Mouse (Mus musculus) stomach, postnatal 0 days (tissue): ENCODE data around the gene Opn1sw. TPM values are rescaled to one million over a fixed set of nuclear protein-coding genes. Genes with fewer than 3 reads are reported as not detected.
A peak's percentile ranks its signal among the peaks of the same experiment; 100 is the strongest.

ENCODE experiments used
- ATAC-seq: fragments of 200-750 bp; cut with Nextera tagmentation; 2 replicates; pipeline ENCODE4 v1.8.0; 2017; ENCODE audit not compliant: low FRiP score, low TSS enrichment
- DNase-seq: peaks from one replicate; pipeline ENCODE4 v3.0.0-alpha.2; 2016; ENCODE audit warnings: low spot score
- H3K27ac ChIP-seq: fragments of 300-500 bp; sonication (generic); replicated peaks from 2 replicates; pipeline ENCODE4 v1.5.1; 2014; ENCODE audit warnings: mild to moderate bottlenecking, control low read depth
- H3K27me3 ChIP-seq: fragments of 300-500 bp; sonication (generic); 2 replicates; pipeline ENCODE4 v1.6.1; 2014; ENCODE audit warnings: low read length; ENCODE audit not compliant: control insufficient read depth, insufficient read depth
- H3K36me3 ChIP-seq: fragments of 300-500 bp; sonication (generic); 2 replicates; pipeline ENCODE4 v1.6.1; 2014; ENCODE audit warnings: low read length, mixed read lengths; ENCODE audit not compliant: control insufficient read depth, insufficient read depth
- H3K4me1 ChIP-seq: fragments of 300-500 bp; sonication (generic); replicated peaks from 2 replicates; pipeline ENCODE4 v1.6.1; 2014; ENCODE audit warnings: antibody characterized with exemption; ENCODE audit not compliant: control insufficient read depth, insufficient read depth
- H3K4me2 ChIP-seq: fragments of 300-500 bp; sonication (generic); replicated peaks from 2 replicates; pipeline ENCODE4 v1.6.1; 2014; ENCODE audit warnings: low read depth, mild to moderate bottlenecking, control low read depth, moderate library complexity
- H3K4me3 ChIP-seq: fragments of 300-500 bp; sonication (generic); 2 replicates; pipeline ENCODE4 v1.5.1; 2014; ENCODE audit warnings: low read depth, low read length, control low read depth
- H3K9ac ChIP-seq: fragments of 300-500 bp; sonication (generic); 2 replicates; pipeline ENCODE4 v1.6.1; 2014; ENCODE audit warnings: mild to moderate bottlenecking, low read length, control low read depth, mixed read lengths
- H3K9me3 ChIP-seq: fragments of 300-500 bp; sonication (generic); 2 replicates; pipeline ENCODE4 v1.6.1; 2016; ENCODE audit warnings: low read length; ENCODE audit not compliant: control insufficient read depth
- CTCF ChIP-seq: IDR thresholded peaks from 2 replicates; pipeline ENCODE4 v1.5.1; 2016; ENCODE audit warnings: antibody characterized with exemption, low read depth, mild to moderate bottlenecking, moderate library complexity
- EP300 ChIP-seq: optimal IDR thresholded peaks from 2 replicates; pipeline ENCODE3; 2016; ENCODE audit warnings: antibody characterized with exemption
- WGBS: fragments of 180-500 bp; shearing (Covaris S2); extraction: QIAGEN DNeasy Blood & Tissue Kit; methylation state at CpG from one replicate; pipeline ENCODE4 v1.1.7; 2014; 5-methylcytosine and 5-hydroxymethylcytosine counted together
- polyA plus RNA-seq: library from polyadenylated mRNA; unstranded; fragments of >200 nt; fragmentation: Nextera tagmentation; extraction: Ambion mirVana; gene quantifications from 2 replicates; pipeline ENCODE4 v1.2.1, GENCODE M21; 2015

The Opn1sw gene
- polyA plus RNA-seq, 1 experiment from 2014 or later = 1.9 TPM

DNA sequence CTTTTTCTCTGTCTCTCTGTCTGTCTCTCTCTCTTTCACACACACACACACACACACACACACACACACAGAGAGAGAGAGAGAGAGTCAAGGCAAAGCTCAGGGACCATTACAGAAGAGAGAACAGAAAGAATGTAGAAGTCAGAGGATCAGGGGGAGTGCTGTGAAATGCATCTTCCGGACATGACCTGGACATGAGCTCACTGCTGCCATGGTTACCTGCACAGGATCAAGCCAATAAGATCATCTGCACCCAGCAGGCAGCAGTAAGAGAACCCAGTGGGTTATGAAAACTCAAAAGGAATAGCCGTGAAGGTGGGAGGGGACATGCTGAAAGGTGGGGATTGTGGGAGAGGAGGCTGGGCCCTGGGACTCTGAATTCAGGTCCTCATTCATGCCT is 5.8 kb downstream of the Opn1sw start:
- H3K9me3 ChIP-seq = no peaks in the 10 kb centered on the region
- H3K36me3 ChIP-seq = peaks cover 2% of the 10 kb centered on the region; the same call in 1 of the 2 replicates
- no peak overlapping the region for H3K4me2 ChIP-seq
- no peaks in the 10 kb centered on the region for H3K27me3 ChIP-seq
- no peak overlapping the region for H3K4me3 ChIP-seq
- ATAC-seq = no peak
- TF ChIP-seq CTCF = no peak
- no peak for TF ChIP-seq EP300
- no peak overlapping the region for H3K27ac ChIP-seq
- WGBS = 61% methylated on average over 2 of the region's 2 CpGs
- no peak for DNase-seq
- H3K9ac ChIP-seq = no peak overlapping the region
- H3K4me1 ChIP-seq = no peaks in the 10 kb centered on the region

DNA sequence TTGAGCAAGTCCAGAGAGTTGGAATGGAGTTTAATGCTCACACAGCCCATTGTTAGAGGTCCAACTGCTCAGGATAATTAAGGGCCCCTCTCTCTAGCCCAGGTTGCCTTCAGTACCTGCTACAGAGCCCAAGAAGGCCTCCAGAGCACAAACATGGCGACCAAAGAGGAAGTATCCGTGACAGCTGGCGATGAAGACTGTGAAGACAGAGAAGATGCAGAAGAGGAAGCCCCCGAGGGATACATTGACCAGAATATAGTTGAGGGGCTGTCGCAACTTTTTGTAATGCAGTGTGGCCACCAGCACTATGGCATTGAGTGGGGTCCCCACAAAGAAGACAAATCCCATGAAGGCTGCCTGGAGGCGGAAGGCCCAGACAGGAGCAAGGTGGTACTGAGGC is 8.3 kb downstream of the Opn1sw start:
- ATAC-seq (no peak), DNase-seq (no peak)
- Histone ChIP-seq H3K27me3 (no peaks in the 10 kb centered on the region), H3K27ac (no peak overlapping the region), H3K4me2 (no peak overlapping the region), H3K9ac (no peak overlapping the region), H3K4me3 (no peak overlapping the region), H3K36me3 (peaks cover 16% of the 10 kb centered on the region), H3K4me1 (no peaks in the 10 kb centered on the region), H3K9me3 (no peaks in the 10 kb centered on the region)
- 93% methylated on average over 6 of the region's 6 CpGs for WGBS
- TF ChIP-seq CTCF = no peak
- no peak for TF ChIP-seq EP300

DNA sequence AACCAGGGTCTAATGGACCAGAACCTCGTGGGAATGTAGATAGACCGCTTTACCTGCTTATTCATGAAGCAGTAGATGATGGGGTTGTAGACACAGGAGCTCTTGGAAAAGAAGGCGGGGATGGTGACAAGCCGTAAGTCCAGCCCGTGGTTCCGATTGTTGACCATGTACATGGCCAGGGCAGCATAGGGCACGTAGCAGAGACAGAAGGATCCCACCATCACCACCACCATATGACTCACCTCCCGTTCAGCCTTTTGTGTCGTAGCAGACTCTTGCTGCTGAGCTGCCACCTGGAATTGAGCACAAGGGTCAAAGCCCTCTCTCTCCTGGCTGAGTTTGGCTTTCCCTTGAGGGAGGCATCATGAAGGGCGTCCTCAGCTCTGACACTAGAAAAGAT is 9.6 kb downstream of the Opn1sw start:
- TF ChIP-seq EP300 = no peak
- no peak for TF ChIP-seq CTCF
- ATAC-seq (no peak), DNase-seq (no peak)
- Histone ChIP-seq H3K4me3 (no peak overlapping the region), H3K4me2 (no peak overlapping the region), H3K4me1 (no peaks in the 10 kb centered on the region), H3K27ac (no peak overlapping the region), H3K27me3 (no peaks in the 10 kb centered on the region), H3K36me3 (peaks cover 23% of the 10 kb centered on the region), H3K9me3 (no peaks in the 10 kb centered on the region), H3K9ac (no peak overlapping the region)
- 85% methylated on average over 10 of the region's 10 CpGs for WGBS

DNA sequence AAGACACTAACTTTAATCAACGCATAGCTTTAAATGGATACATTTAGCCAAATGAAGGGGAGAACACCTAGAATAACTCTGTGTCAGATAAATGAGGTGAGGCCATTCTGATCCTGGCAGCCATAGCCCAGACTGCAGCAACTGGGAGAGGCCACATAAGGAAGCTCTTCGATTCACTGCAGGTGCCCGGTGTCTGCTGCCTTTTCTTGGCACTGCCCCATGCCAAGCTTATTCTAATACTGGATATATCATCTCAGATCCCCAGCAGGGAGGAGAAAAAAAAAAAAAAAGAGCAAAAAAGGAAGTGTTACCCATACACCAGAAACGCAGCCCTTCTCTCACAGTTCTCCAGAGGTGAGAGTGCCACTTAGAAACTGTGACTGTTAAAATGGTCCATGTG is 10.9 kb downstream of the Opn1sw start:
- no peak for DNase-seq
- TF ChIP-seq CTCF = no peak
- Histone ChIP-seq H3K36me3 (peaks cover 25% of the 10 kb centered on the region), H3K4me2 (no peak overlapping the region), H3K27ac (no peak overlapping the region), H3K4me1 (no peaks in the 10 kb centered on the region), H3K4me3 (no peak overlapping the region), H3K9ac (no peak overlapping the region), H3K27me3 (no peaks in the 10 kb centered on the region), H3K9me3 (no peaks in the 10 kb centered on the region)
- ATAC-seq = no peak
- WGBS = 87% methylated on average over 4 of the region's 4 CpGs

DNA sequence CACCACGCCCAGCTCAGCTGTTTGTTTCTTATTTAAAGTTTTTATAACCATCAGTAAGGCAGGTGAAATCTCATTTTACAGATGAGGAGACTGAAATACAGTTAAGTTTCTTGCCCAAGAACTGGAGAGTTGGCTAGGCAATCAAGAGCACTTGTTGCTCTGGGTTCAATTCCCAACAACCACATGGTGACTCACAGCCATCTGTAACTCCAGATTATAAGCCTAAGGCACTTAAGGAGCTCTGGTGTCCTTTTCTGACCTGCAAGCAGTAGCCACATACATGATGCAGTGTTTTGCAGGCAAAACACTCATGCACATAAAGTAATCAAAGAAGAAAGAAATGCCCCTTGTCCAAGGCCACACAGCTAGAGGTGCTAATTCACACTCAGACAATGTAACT is 23.0 kb downstream of the Opn1sw start:
- no peak for ATAC-seq
- 91% methylated on average over 1 of the region's 1 CpGs for WGBS
- no peaks in the 10 kb centered on the region for H3K27me3 ChIP-seq
- H3K9me3 ChIP-seq = no peaks in the 10 kb centered on the region
- no peak overlapping the region for H3K4me2 ChIP-seq
- no peak for TF ChIP-seq CTCF
- TF ChIP-seq EP300 = no peak
- no peaks in the 10 kb centered on the region for H3K4me1 ChIP-seq
- H3K36me3 ChIP-seq = peaks cover 12% of the 10 kb centered on the region; the same call in 1 of the 2 replicates
- no peak overlapping the region for H3K27ac ChIP-seq
- H3K9ac ChIP-seq = no peak overlapping the region
- no peak overlapping the region for H3K4me3 ChIP-seq
- no peak for DNase-seq

DNA sequence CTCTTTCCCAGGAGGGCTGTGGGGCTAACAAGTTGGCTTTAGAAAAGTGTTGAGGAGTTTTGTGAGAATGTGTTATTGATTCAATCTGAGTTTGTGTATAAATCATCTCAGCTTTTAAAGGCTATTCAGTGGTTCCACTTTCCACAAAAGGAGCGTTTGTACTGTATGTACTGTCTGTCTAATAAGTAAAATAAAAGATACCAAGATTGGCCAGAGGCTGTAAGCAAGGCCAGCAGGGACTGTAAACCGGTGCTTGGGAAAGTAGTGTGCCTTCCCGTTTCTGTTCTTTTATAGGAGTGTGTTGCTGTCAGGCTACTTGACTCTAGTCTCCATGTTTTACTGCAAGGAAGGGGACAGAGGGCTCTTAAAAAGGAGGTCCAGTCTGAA is 25.1 kb downstream of the Opn1sw start:
- DNase-seq (no peak), ATAC-seq (peak; percentile 12; the same call in 1 of the 2 replicates)
- Histone ChIP-seq H3K27me3 (no peaks in the 10 kb centered on the region), H3K36me3 (peaks cover 16% of the 10 kb centered on the region), H3K27ac (peak overlapping the region; percentile 70), H3K4me2 (no peak overlapping the region), H3K4me3 (no peak overlapping the region), H3K9me3 (no peaks in the 10 kb centered on the region), H3K4me1 (no peaks in the 10 kb centered on the region), H3K9ac (no peak overlapping the region)
- TF ChIP-seq CTCF = no peak
- no peak for TF ChIP-seq EP300
- 62% methylated on average over 3 of the region's 3 CpGs for WGBS
